Mouse (Mus musculus) kidney, adult 2 months (tissue): Measurements from ENCODE around the gene Ttll5. TPM values are rescaled to one million over a fixed set of nuclear protein-coding genes. Genes with fewer than 3 reads are reported as not detected.

Source experiments
- DNase-seq: peaks from one replicate; pipeline ENCODE4 v3.0.0; 2021
- H3K27ac ChIP-seq: fragments of 200-500 bp; 2 replicates; pipeline ENCODE4 v1.5.1; 2012; ENCODE audit warnings: low read depth, low read length, control low read depth, inconsistent platforms; ENCODE audit not compliant: insufficient read depth
- H3K27me3 ChIP-seq: fragments of 200-500 bp; replicated peaks from 2 replicates; pipeline ENCODE4 v1.6.1; 2012; ENCODE audit warnings: mild to moderate bottlenecking, moderate library complexity, low read length, inconsistent platforms; ENCODE audit not compliant: control insufficient read depth, insufficient read depth
- H3K36me3 ChIP-seq: fragments of 200-500 bp; 2 replicates; pipeline ENCODE4 v1.6.1; 2012; ENCODE audit warnings: mild to moderate bottlenecking, moderate library complexity, low read length, inconsistent platforms; ENCODE audit not compliant: control insufficient read depth, insufficient read depth
- H3K4me1 ChIP-seq: fragments of 200-500 bp; 2 replicates; pipeline ENCODE4 v1.6.1; 2011; ENCODE audit warnings: low read length; ENCODE audit not compliant: control insufficient read depth, insufficient read depth
- H3K4me3 ChIP-seq: fragments of 200-500 bp; 2 replicates; pipeline ENCODE4 v1.5.1; 2011; ENCODE audit warnings: mild to moderate bottlenecking, low read depth, low read length, control low read depth; ENCODE audit not compliant: insufficient read depth
- CTCF ChIP-seq: fragments of 200-500 bp; conservative IDR thresholded peaks from 2 replicates; pipeline ENCODE4 v1.5.1; 2011; ENCODE audit warnings: low read depth, mild to moderate bottlenecking, control low read depth, low read length, moderate library complexity, mixed read lengths; ENCODE audit not compliant: insufficient read depth, insufficient read length
- POLR2A ChIP-seq: fragments of 200-500 bp; IDR thresholded peaks from one replicate; pipeline ENCODE4 v1.6.1; 2011; ENCODE audit warnings: low read depth, low read length, control low read depth
- WGBS: fragments of 180-500 bp; shearing (Covaris S2); methylation state at CpG from one replicate; pipeline ENCODE4 v1.1.7; 2018; 5-methylcytosine and 5-hydroxymethylcytosine counted together
- polyA plus RNA-seq: library from polyadenylated mRNA; depleted of rRNA; stranded (reverse); fragments of >200 nt; gene quantifications from 2 replicates; pipeline ENCODE4 v1.2.3, GENCODE M21; 2012

Ttll5 gene
- polyA plus RNA-seq, 1 experiment, result 12.9 TPM

- TF ChIP-seq POLR2A (no peak), CTCF (no peak)
- H3K27ac ChIP-seq, result no peak overlapping the region
- H3K4me3 ChIP-seq, result no peak overlapping the region
- H3K27me3 ChIP-seq, result no peaks in the 10 kb centered on the region
- WGBS, result 74% methylated on average over 2 of the region's 2 CpGs
- no peak for DNase-seq
- H3K36me3 ChIP-seq, result no peaks in the 10 kb centered on the region
- H3K4me1 ChIP-seq, result no peaks in the 10 kb centered on the region
Measured at GRCm38 (mm10) chr12:85794094-85794493, 30.4 kb upstream of the Ttll5 start.

- Histone ChIP-seq H3K36me3 (no peaks in the 10 kb centered on the region), H3K27ac (no peak overlapping the region), H3K27me3 (no peaks in the 10 kb centered on the region), H3K4me3 (no peak overlapping the region), H3K4me1 (no peaks in the 10 kb centered on the region)
- no peak for DNase-seq
- 69% methylated on average over 1 of the region's 1 CpGs for WGBS
- TF ChIP-seq CTCF (no peak), POLR2A (no peak)
Measured at GRCm38 (mm10) chr12:85795551-85795950, 28.9 kb upstream of the Ttll5 start.

- Histone ChIP-seq H3K27ac (no peak overlapping the region), H3K4me3 (no peak overlapping the region), H3K36me3 (no peaks in the 10 kb centered on the region), H3K27me3 (no peaks in the 10 kb centered on the region), H3K4me1 (no peaks in the 10 kb centered on the region)
- 61% methylated on average over 9 of the region's 9 CpGs for WGBS
- TF ChIP-seq CTCF (no peak), POLR2A (no peak)
- peak; percentile 17 for DNase-seq
Measured at GRCm38 (mm10) chr12:85800031-85800430, 24.4 kb upstream of the Ttll5 start.

- Histone ChIP-seq H3K4me1 (no peaks in the 10 kb centered on the region), H3K27ac (no peak overlapping the region), H3K4me3 (no peak overlapping the region), H3K36me3 (no peaks in the 10 kb centered on the region), H3K27me3 (no peaks in the 10 kb centered on the region)
- WGBS, result 53% methylated on average over 6 of the region's 6 CpGs
- TF ChIP-seq CTCF (no peak), POLR2A (no peak)
- DNase-seq, result no peak
Measured at GRCm38 (mm10) chr12:85809726-85810125, 14.7 kb upstream of the Ttll5 start.

- no peaks in the 10 kb centered on the region for H3K27me3 ChIP-seq
- H3K36me3 ChIP-seq, result no peaks in the 10 kb centered on the region
- H3K27ac ChIP-seq, result no peak overlapping the region
- H3K4me1 ChIP-seq, result no peaks in the 10 kb centered on the region
- TF ChIP-seq CTCF (no peak), POLR2A (no peak)
- H3K4me3 ChIP-seq, result no peak overlapping the region
- no peak for DNase-seq
Measured at GRCm38 (mm10) chr12:85810959-85811358, 13.5 kb upstream of the Ttll5 start.

GRCm38 (mm10) chr12:85811676-85812075, 12.8 kb upstream of the Ttll5 start:
- DNase-seq, result no peak
- TF ChIP-seq CTCF (no peak), POLR2A (no peak)
- Histone ChIP-seq H3K4me3 (no peak overlapping the region), H3K27ac (no peak overlapping the region), H3K36me3 (no peaks in the 10 kb centered on the region), H3K27me3 (no peaks in the 10 kb centered on the region), H3K4me1 (no peaks in the 10 kb centered on the region)
- WGBS, result 100% methylated on average over 4 of the region's 4 CpGs

GRCm38 (mm10) chr12:85813599-85813998, 10.9 kb upstream of the Ttll5 start:
- no peak overlapping the region for H3K4me3 ChIP-seq
- H3K27me3 ChIP-seq, result no peaks in the 10 kb centered on the region
- WGBS, result 27% methylated on average over 2 of the region's 2 CpGs
- peak overlapping the region; percentile 16; the same call in 1 of the 2 replicates for H3K27ac ChIP-seq
- no peaks in the 10 kb centered on the region for H3K36me3 ChIP-seq
- no peak for TF ChIP-seq CTCF
- no peak for TF ChIP-seq POLR2A
- H3K4me1 ChIP-seq, result no peaks in the 10 kb centered on the region; the same call in 1 of the 2 replicates
- DNase-seq, result peak; percentile 84
